Mouse (Mus musculus) right cerebral cortex, postnatal 4 days (tissue): ENCODE data around the gene Prm2.
"Not testable (repeated sequence)": the region's sequence is repeated elsewhere in the genome, so short reads cannot be mapped to it uniquely, and the experiment has no call there.

Source experiments
- DNase-seq: peaks from one replicate; pipeline ENCODE4 v3.0.0-alpha.2; 2022

Gene Prm2

GRCm38 (mm10) chr16:10810376-10810775 lies 14.4 kb upstream of the Prm2 start:
- DNase-seq, result no peak

GRCm38 (mm10) chr16:10805789-10806527 lies 10.0 kb upstream of the Prm2 start, which contains the start of gene Prm1:
TSS of gene Prm1 (minus strand) at chr16:10805839.
- DNase-seq, result no peak

- DNase-seq, result not testable (repeated sequence)
Measured at GRCm38 (mm10) chr16:10802420-10802819, 6.5 kb upstream of the Prm2 start.

- no peak for DNase-seq
Measured at GRCm38 (mm10) chr16:10790702-10791101, 5.2 kb downstream of the Prm2 start, which contains the start of gene Prm3. TSS of gene Prm3 (minus strand) at chr16:10790914.

GRCm38 (mm10) chr16:10788866-10789265 lies 7.1 kb downstream of the Prm2 start:
- DNase-seq, result no peak

GRCm38 (mm10) chr16:10788271-10788670 lies 7.7 kb downstream of the Prm2 start, which contains the start of gene Tnp2:
TSS of gene Tnp2 (minus strand) at chr16:10788660.
- no peak for DNase-seq

- no peak for DNase-seq
Measured at GRCm38 (mm10) chr16:10787548-10788058, 8.3 kb downstream of the Prm2 start.

- no peak for DNase-seq
Measured at GRCm38 (mm10) chr16:10786782-10787547, 9.0 kb downstream of the Prm2 start.

GRCm38 (mm10) chr16:10786288-10786687 lies 9.6 kb downstream of the Prm2 start:
- DNase-seq, result peak; percentile 74

GRCm38 (mm10) chr16:10785371-10786231 lies 10.3 kb downstream of the Prm2 start, which contains the start of gene Socs1:
TSS of gene Socs1 (minus strand) at chr16:10785536.
- peak; percentile 79 for DNase-seq

- DNase-seq, result peak; percentile 93
Measured at GRCm38 (mm10) chr16:10784793-10785370, 11.1 kb downstream of the Prm2 start.

- peak; percentile 49 for DNase-seq
Measured at GRCm38 (mm10) chr16:10783883-10784792, 11.8 kb downstream of the Prm2 start.

- DNase-seq, result no peak
Measured at GRCm38 (mm10) chr16:10783451-10783850, 12.5 kb downstream of the Prm2 start.

- no peak for DNase-seq
Measured at GRCm38 (mm10) chr16:10783152-10783434, 12.8 kb downstream of the Prm2 start.

- DNase-seq, result no peak
Measured at GRCm38 (mm10) chr16:10782377-10783151, 13.4 kb downstream of the Prm2 start.

- no peak for DNase-seq
Measured at GRCm38 (mm10) chr16:10781862-10782371, 14.0 kb downstream of the Prm2 start.

- no peak for DNase-seq
Measured at GRCm38 (mm10) chr16:10780631-10781120, 15.3 kb downstream of the Prm2 start.

GRCm38 (mm10) chr16:10777579-10778160 lies 18.3 kb downstream of the Prm2 start:
- no peak for DNase-seq

- DNase-seq, result no peak
Measured at GRCm38 (mm10) chr16:10776322-10776721, 19.6 kb downstream of the Prm2 start.

GRCm38 (mm10) chr16:10774726-10775125 lies 21.2 kb downstream of the Prm2 start:
- DNase-seq, result no peak
